Mouse (Mus musculus) small intestine, adult 2 months (tissue): Measurements from ENCODE around the gene Pex11g. TPM values are rescaled to one million over a fixed set of nuclear protein-coding genes. Genes with fewer than 3 reads are reported as not detected.
A peak's percentile ranks its signal among the peaks of the same experiment; 100 is the strongest.

ENCODE experiments used
- H3K27ac ChIP-seq: fragments of 200-500 bp; 2 replicates; pipeline ENCODE4 v1.5.1; 2012; ENCODE audit warnings: low read depth, low read length, control low read depth, inconsistent platforms; ENCODE audit not compliant: insufficient read depth
- H3K27me3 ChIP-seq: fragments of 200-500 bp; 2 replicates; pipeline ENCODE4 v1.6.1; 2012; ENCODE audit warnings: mild to moderate bottlenecking, moderate library complexity, low read length, inconsistent platforms; ENCODE audit not compliant: control insufficient read depth, insufficient read depth
- H3K36me3 ChIP-seq: fragments of 200-500 bp; 2 replicates; pipeline ENCODE4 v1.6.1; 2012; ENCODE audit warnings: mild to moderate bottlenecking, low read length, control low read depth, inconsistent platforms; ENCODE audit not compliant: control insufficient read depth, insufficient read depth
- H3K4me1 ChIP-seq: fragments of 200-500 bp; 2 replicates; pipeline ENCODE4 v1.6.1; 2012; ENCODE audit warnings: low read length, inconsistent platforms, mixed read lengths; ENCODE audit not compliant: control insufficient read depth, insufficient read depth, insufficient read length
- H3K4me3 ChIP-seq: fragments of 200-500 bp; 2 replicates; pipeline ENCODE4 v1.5.1; 2012; ENCODE audit warnings: low read depth, mild to moderate bottlenecking, control low read depth, inconsistent platforms, low read length, moderate library complexity
- CTCF ChIP-seq: fragments of 200-500 bp; IDR thresholded peaks from 2 replicates; pipeline ENCODE4 v1.5.1; 2012; ENCODE audit warnings: low read depth, mild to moderate bottlenecking, control low read depth, inconsistent platforms, low read length, moderate library complexity, mixed read lengths; ENCODE audit not compliant: insufficient replicate concordance, insufficient read length; ENCODE audit errors: extremely low read depth
- POLR2A ChIP-seq: fragments of 200-500 bp; IDR thresholded peaks from 2 replicates; pipeline ENCODE4 v1.6.1; 2012; ENCODE audit warnings: low read depth, mild to moderate bottlenecking, control low read depth, inconsistent platforms, low read length, moderate library complexity
- WGBS: fragments of 180-500 bp; shearing (Covaris S2); methylation state at CpG from one replicate; pipeline ENCODE4 v1.1.7; 2018; 5-methylcytosine and 5-hydroxymethylcytosine counted together
- polyA plus RNA-seq: library from polyadenylated mRNA; depleted of rRNA; stranded (reverse); fragments of >200 nt; gene quantifications from 2 replicates; pipeline ENCODE4 v1.2.3, GENCODE M21; 2012; rRNA removed

The Pex11g gene
- polyA plus RNA-seq, 1 experiment, result 13.0 TPM

GRCm38 (mm10) chr8:3415661-3416060 lies 51.8 kb downstream of the Pex11g start:
- peaks cover 26% of the 10 kb centered on the region for H3K4me1 ChIP-seq
- TF ChIP-seq POLR2A (no peak), CTCF (no peak)
- WGBS, result 66% methylated on average over 6 of the region's 6 CpGs
- no peaks in the 10 kb centered on the region for H3K27me3 ChIP-seq
- no peak overlapping the region for H3K27ac ChIP-seq
- H3K36me3 ChIP-seq, result peaks cover 4% of the 10 kb centered on the region
- no peak overlapping the region for H3K4me3 ChIP-seq

GRCm38 (mm10) chr8:3415259-3415658 lies 52.2 kb downstream of the Pex11g start:
- H3K36me3 ChIP-seq, result peaks cover 3% of the 10 kb centered on the region
- 91% methylated on average over 4 of the region's 4 CpGs for WGBS
- TF ChIP-seq CTCF (no peak), POLR2A (no peak)
- no peaks in the 10 kb centered on the region for H3K27me3 ChIP-seq
- no peak overlapping the region for H3K4me3 ChIP-seq
- no peak overlapping the region for H3K27ac ChIP-seq
- peaks cover 26% of the 10 kb centered on the region for H3K4me1 ChIP-seq

- no peaks in the 10 kb centered on the region for H3K27me3 ChIP-seq
- TF ChIP-seq CTCF (no peak), POLR2A (no peak)
- no peak overlapping the region for H3K27ac ChIP-seq
- peaks cover 26% of the 10 kb centered on the region for H3K4me1 ChIP-seq
- H3K36me3 ChIP-seq, result peaks cover 1% of the 10 kb centered on the region; the same call in 1 of the 2 replicates
- WGBS, result 90% methylated on average over 6 of the region's 6 CpGs
- H3K4me3 ChIP-seq, result no peak overlapping the region
These were observed 52.8 kb downstream of the Pex11g start for GRCm38 (mm10) chr8:3414639-3415190.

- no peak overlapping the region for H3K27ac ChIP-seq
- WGBS, result 95% methylated on average over 1 of the region's 1 CpGs
These were observed 54.7 kb downstream of the Pex11g start for GRCm38 (mm10) chr8:3412816-3413215.

GRCm38 (mm10) chr8:3411901-3412301 lies 55.6 kb downstream of the Pex11g start:
- Histone ChIP-seq H3K27me3 (no peaks in the 10 kb centered on the region), H3K27ac (peak overlapping the region; percentile 82), H3K36me3 (peaks cover 1% of the 10 kb centered on the region; the same call in 1 of the 2 replicates), H3K4me3 (no peak overlapping the region), H3K4me1 (peaks cover 21% of the 10 kb centered on the region)
- TF ChIP-seq CTCF (no peak), POLR2A (no peak)
- 24% methylated on average over 7 of the region's 7 CpGs for WGBS

More at GRCm38 (mm10) chr8:3412816-3413215, 54.7 kb downstream of the Pex11g start:
- Histone ChIP-seq H3K27me3 (no peaks in the 10 kb centered on the region), H3K4me3 (no peak overlapping the region), H3K4me1 (peaks cover 26% of the 10 kb centered on the region), H3K36me3 (peaks cover 1% of the 10 kb centered on the region; the same call in 1 of the 2 replicates)
- TF ChIP-seq POLR2A, result no peak
- TF ChIP-seq CTCF, result no peak

- TF ChIP-seq POLR2A, result no peak
- no peak for TF ChIP-seq CTCF
- H3K36me3 ChIP-seq, result peaks cover 1% of the 10 kb centered on the region; the same call in 1 of the 2 replicates
- H3K4me3 ChIP-seq, result no peak overlapping the region
- WGBS, result 67% methylated on average over 2 of the region's 2 CpGs
- H3K27ac ChIP-seq, result peak overlapping the region; percentile 64; the same call in 1 of the 2 replicates
- H3K27me3 ChIP-seq, result no peaks in the 10 kb centered on the region
- H3K4me1 ChIP-seq, result peaks cover 15% of the 10 kb centered on the region
These were observed 56.4 kb downstream of the Pex11g start for GRCm38 (mm10) chr8:3411085-3411484.

GRCm38 (mm10) chr8:3407417-3407816 lies 60.1 kb downstream of the Pex11g start:
- Histone ChIP-seq H3K36me3 (peaks cover 3% of the 10 kb centered on the region; the same call in 1 of the 2 replicates), H3K4me3 (no peak overlapping the region), H3K4me1 (peaks cover 13% of the 10 kb centered on the region), H3K27me3 (no peaks in the 10 kb centered on the region), H3K27ac (no peak overlapping the region)
- WGBS, result 81% methylated on average over 3 of the region's 3 CpGs
- no peak for TF ChIP-seq CTCF

Other genes starting within 250 kb of the Pex11g start
- 13.3 and 21.8 TPM in 2 replicates for gene Insr, start 188.1 kb downstream of the Pex11g start, polyA plus RNA-seq
- 0.69 and 0.80 TPM in 2 replicates for gene A430078G23Rik, start 114.3 kb downstream of the Pex11g start, polyA plus RNA-seq
- gene Arhgef18, start 74.7 kb downstream of the Pex11g start, polyA plus RNA-seq, result 32.4 and 43.1 TPM in 2 replicates
- gene Tex45, start 3.2 kb upstream of the Pex11g start, polyA plus RNA-seq, result 0.08 and 0.11 TPM in 2 replicates
- 20.2 and 40.0 TPM in 2 replicates for gene Zfp358, start 25.5 kb upstream of the Pex11g start, polyA plus RNA-seq
- 123 and 389 TPM in 2 replicates for gene Mcoln1, start 32.8 kb upstream of the Pex11g start, polyA plus RNA-seq
- gene Pnpla6, start 47.7 kb upstream of the Pex11g start, polyA plus RNA-seq, result 40.3 and 88.6 TPM in 2 replicates
- gene C330021F23Rik, start 100.3 kb upstream of the Pex11g start, polyA plus RNA-seq, result 0.51 and 3.4 TPM in 2 replicates
- gene Camsap3, start 119.6 kb upstream of the Pex11g start, polyA plus RNA-seq, result 58.8 and 136 TPM in 2 replicates
- gene Xab2, start 153.6 kb upstream of the Pex11g start, polyA plus RNA-seq, result 18.1 and 44.3 TPM in 2 replicates
- 1.8 and 2.5 TPM in 2 replicates for gene Pet100, start 153.9 kb upstream of the Pex11g start, polyA plus RNA-seq
- not detected in 2 replicates for gene Pcp2, start 157.9 kb upstream of the Pex11g start, polyA plus RNA-seq
- gene Stxbp2, start 163.3 kb upstream of the Pex11g start, polyA plus RNA-seq, result 134 and 330 TPM in 2 replicates
- gene Retn, start 188.1 kb upstream of the Pex11g start, polyA plus RNA-seq, result 0.23 and 0.38 TPM in 2 replicates
- 0.14 TPM in 1 of 2 replicates, not detected in the other for gene Mcemp1, start 198.1 kb upstream of the Pex11g start, polyA plus RNA-seq
- 1.6 TPM in 1 of 2 replicates, not detected in the other for gene Fcor, start 204.7 kb upstream of the Pex11g start, polyA plus RNA-seq
- gene Trappc5, start 208.6 kb upstream of the Pex11g start, polyA plus RNA-seq, result 17.9 and 32.1 TPM in 2 replicates
- 1.0 and 4.4 TPM in 2 replicates for gene Fcer2a, start 226.5 kb upstream of the Pex11g start, polyA plus RNA-seq